Mouse (Mus musculus) myocyte (in vitro differentiated cells): ENCODE data around the gene Tap2.

Source experiments
- CEBPB ChIP-seq: IDR thresholded peaks from 2 replicates; pipeline ENCODE4 v1.6.1; 2011; ENCODE audit warnings: mild to moderate bottlenecking, moderate library complexity; ENCODE audit not compliant: poor library complexity, insufficient read depth, severe bottlenecking
- E2F4 ChIP-seq: IDR thresholded peaks from one replicate; pipeline ENCODE4 v1.6.1; 2011; ENCODE audit warnings: mild to moderate bottlenecking, control low read depth, moderate library complexity; ENCODE audit not compliant: insufficient read depth
- MAX ChIP-seq: IDR thresholded peaks from one replicate; pipeline ENCODE4 v1.6.1; 2011; ENCODE audit warnings: low read depth, mild to moderate bottlenecking, control low read depth
- MYOD1 ChIP-seq, 3 experiments: IDR thresholded peaks; one replicate each; pipeline ENCODE4 v1.6.1; 2011; ENCODE audit warnings: control low read depth in 2 of 3, low read depth in 2 of 3, mild to moderate bottlenecking in 2 of 3, moderate library complexity in 1 of 3; ENCODE audit not compliant: insufficient read length in 2 of 3, control insufficient read depth in 1 of 3
- MYOG ChIP-seq, 3 experiments: IDR thresholded peaks; one replicate each; pipeline ENCODE4 v1.6.1; 2011; ENCODE audit warnings: control low read depth in 2 of 3, low read depth in 2 of 3, mild to moderate bottlenecking in 2 of 3; ENCODE audit not compliant: insufficient read length in 2 of 3, control insufficient read depth in 1 of 3, insufficient read depth in 1 of 3
- POLR2A ChIP-seq: IDR thresholded peaks from one replicate; pipeline ENCODE4 v1.6.1; 2011; ENCODE audit warnings: low read depth, mild to moderate bottlenecking, control low read depth, moderate library complexity; ENCODE audit not compliant: insufficient read length
- POLR2AphosphoS2 ChIP-seq: IDR thresholded peaks from one replicate; pipeline ENCODE4 v1.6.1; 2011; ENCODE audit warnings: low read depth, control low read depth; ENCODE audit not compliant: insufficient read length
- REST ChIP-seq: IDR thresholded peaks from one replicate; pipeline ENCODE4 v1.6.1; 2011; ENCODE audit warnings: mild to moderate bottlenecking, control low read depth, moderate library complexity; ENCODE audit not compliant: insufficient read depth, insufficient read length
- SRF ChIP-seq: IDR thresholded peaks from one replicate; pipeline ENCODE4 v1.6.1; 2011; ENCODE audit warnings: low read depth; ENCODE audit not compliant: control insufficient read depth, insufficient read length
- TCF12 ChIP-seq: IDR thresholded peaks from one replicate; pipeline ENCODE4 v1.6.1; 2011; ENCODE audit warnings: mild to moderate bottlenecking, control low read depth; ENCODE audit not compliant: poor library complexity, insufficient read depth, severe bottlenecking
- TCF3 ChIP-seq: IDR thresholded peaks from one replicate; pipeline ENCODE4 v1.6.1; 2011; ENCODE audit warnings: low read depth, control low read depth; ENCODE audit not compliant: insufficient read length
- USF1 ChIP-seq: IDR thresholded peaks from one replicate; pipeline ENCODE4 v1.6.1; 2011; ENCODE audit warnings: low read depth, mild to moderate bottlenecking, control low read depth, moderate library complexity

- TF ChIP-seq POLR2A (no peak), TCF12 (no peak), POLR2AphosphoS2 (no peak), USF1 (no peak), SRF (no peak), E2F4 (no peak), REST (no peak), TCF3 (no peak), MAX (no peak), CEBPB (no peak), MYOG (IDR thresholded peaks at IDR 0.05; ENCODE audit: control insufficient read depth in 1 of 3, insufficient read depth in 1 of 3, insufficient read length in 2 of 3, low read depth in 2 of 3) (no peak), MYOD1 (IDR thresholded peaks at IDR 0.05; ENCODE audit: control insufficient read depth in 1 of 3, insufficient read length in 2 of 3, low read depth in 2 of 3) (no peak)
These were observed 22.1 kb downstream of the Tap2 start for GRCm38 (mm10) chr17:34225426-34225825.
